Mouse (Mus musculus) large intestine, adult 2 months (tissue): Measurements from ENCODE around the gene Klhdc9. TPM values are rescaled to one million over a fixed set of nuclear protein-coding genes. Genes with fewer than 3 reads are reported as not detected.

Experiments
- DNase-seq: peaks from one replicate; pipeline ENCODE4 v3.0.0-alpha.2; 2012; ENCODE audit warnings: low read depth, low spot score
- WGBS: fragments of 180-500 bp; shearing (Covaris S2); methylation state at CpG from one replicate; pipeline ENCODE4 v1.1.7; 2018; 5-methylcytosine and 5-hydroxymethylcytosine counted together
- polyA plus RNA-seq: library from polyadenylated mRNA; depleted of rRNA; stranded (reverse); fragments of >200 nt; gene quantifications from 2 replicates; pipeline ENCODE4 v1.2.3, GENCODE M21; 2012; rRNA removed

Gene Klhdc9
- polyA plus RNA-seq, result 0.14 and 0.18 TPM in 2 replicates

DNA sequence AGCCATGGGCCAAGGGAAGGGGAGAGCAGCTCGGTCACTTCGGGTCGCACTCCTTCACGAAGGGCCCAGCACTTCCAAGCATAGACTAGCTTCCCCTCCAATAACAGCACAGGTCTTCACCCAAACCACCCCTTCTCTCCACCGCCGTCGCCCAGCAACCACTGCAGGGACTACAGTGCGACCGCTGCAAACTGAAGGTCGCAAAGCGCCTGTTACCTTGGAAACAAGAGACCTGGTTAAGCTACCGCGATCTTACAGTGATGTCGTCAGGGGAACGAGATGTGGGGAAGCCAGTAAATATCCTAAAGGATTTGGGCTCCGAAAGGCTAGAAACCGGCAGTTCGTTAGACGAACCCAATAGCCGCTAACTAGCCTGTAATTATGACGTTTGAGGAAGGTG is at the start of gene Klhdc9:
TSS of gene Klhdc9 (minus strand) at position 143 of the 400 bp plus-strand sequence.
- DNase-seq, result no peak
- 2% methylated on average over 21 of the region's 21 CpGs for WGBS

- no peak for DNase-seq
Measured at GRCm38 (mm10) chr1:171410231-171410630, 49.6 kb upstream of the Klhdc9 start.

GRCm38 (mm10) chr1:171407263-171407662 is 46.7 kb upstream of the Klhdc9 start:
- WGBS, result 73% methylated on average over 5 of the region's 5 CpGs
- no peak for DNase-seq

More at GRCm38 (mm10) chr1:171410231-171410630, 49.6 kb upstream of the Klhdc9 start:
- WGBS, result 98% methylated on average over 1 of the region's 1 CpGs

GRCm38 (mm10) chr1:171402991-171403390 is 42.4 kb upstream of the Klhdc9 start:
- no peak for DNase-seq
- 81% methylated on average over 9 of the region's 9 CpGs for WGBS

DNA sequence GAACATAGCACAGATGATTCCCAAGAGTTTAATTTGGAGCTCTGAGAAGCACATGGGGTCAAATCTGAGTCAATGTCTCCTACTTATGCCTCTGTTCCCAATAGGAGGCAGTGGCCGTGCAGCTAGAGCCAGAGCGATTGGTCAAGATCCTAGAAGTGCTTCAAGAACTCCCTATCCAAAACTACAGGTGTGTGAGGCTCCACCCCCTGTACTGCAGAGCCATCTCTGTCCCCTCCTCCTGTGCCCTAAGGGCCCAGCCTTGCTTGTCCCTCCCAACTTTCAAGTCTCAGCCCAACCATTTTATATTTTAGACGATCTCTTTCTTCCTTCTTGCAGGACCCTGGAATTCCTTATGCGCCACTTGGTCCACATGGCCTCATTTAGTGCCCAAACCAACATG is 41.2 kb upstream of the Klhdc9 start:
- WGBS, result 84% methylated on average over 4 of the region's 4 CpGs
- no peak for DNase-seq

DNA sequence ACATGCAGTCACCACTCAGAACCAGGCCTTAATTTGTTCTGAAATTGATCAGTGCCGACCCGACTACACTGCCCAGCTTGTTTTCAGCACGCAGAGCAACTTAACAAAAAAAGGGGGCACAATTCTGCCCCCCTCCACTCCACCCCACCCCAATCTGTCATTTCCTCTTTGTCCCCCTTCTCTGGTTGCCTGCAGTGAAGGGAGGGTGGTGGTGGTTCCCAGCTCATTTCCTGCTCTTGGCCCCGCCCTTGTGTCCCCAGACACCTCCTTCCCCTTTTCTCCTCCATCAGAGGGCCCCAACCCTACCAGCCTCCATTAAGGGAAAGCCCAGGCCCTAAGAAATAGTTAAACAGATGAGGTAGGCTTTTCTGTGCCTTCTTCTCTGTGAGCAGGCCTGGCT is 29.5 kb upstream of the Klhdc9 start:
- WGBS, result 54% methylated on average over 4 of the region's 4 CpGs
- no peak for DNase-seq

DNA sequence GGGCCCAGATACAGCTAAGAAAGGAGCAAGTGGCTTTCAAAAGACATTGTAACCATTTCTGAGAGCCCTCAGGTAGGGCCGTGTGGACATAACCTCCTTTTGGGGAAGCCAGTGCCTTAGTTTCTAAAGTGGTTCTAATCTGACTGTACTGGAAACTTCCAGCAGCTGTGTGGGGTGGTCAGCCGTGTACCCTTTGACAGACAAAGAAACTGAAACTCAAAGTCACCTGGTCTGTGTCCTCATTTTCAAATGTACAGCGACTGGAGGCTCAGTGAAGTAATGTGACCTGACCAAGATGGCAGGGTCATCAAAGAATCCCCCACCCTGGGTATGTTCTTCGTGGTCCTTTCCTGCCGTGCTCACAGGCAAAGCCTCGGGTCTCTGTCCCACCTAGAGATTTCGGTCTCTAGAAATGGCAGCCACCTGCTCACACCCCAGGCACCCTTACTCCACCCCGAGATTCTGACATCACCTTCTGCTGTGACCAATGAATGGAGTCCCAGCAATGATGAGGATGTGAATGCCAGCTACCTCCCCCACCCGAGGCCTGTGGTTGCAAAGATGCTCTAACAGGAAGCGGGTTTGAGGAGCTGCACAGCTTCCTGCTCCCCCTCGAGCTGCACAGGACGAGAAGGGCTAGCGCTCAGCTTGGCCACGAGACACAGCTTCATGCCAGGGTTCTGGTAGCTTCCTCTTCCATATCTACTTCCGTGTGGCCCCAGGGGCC is 27.9 kb upstream of the Klhdc9 start, which contains the start of gene Arhgap30:
TSS of gene Arhgap30 (plus strand) at position 579 of the 727 bp plus-strand sequence.
- WGBS, result 77% methylated on average over 15 of the region's 15 CpGs
- DNase-seq, result no peak

- no peak for DNase-seq
- WGBS, result 66% methylated on average over 6 of the region's 6 CpGs
Measured at GRCm38 (mm10) chr1:171387099-171387498, 26.5 kb upstream of the Klhdc9 start.

DNA sequence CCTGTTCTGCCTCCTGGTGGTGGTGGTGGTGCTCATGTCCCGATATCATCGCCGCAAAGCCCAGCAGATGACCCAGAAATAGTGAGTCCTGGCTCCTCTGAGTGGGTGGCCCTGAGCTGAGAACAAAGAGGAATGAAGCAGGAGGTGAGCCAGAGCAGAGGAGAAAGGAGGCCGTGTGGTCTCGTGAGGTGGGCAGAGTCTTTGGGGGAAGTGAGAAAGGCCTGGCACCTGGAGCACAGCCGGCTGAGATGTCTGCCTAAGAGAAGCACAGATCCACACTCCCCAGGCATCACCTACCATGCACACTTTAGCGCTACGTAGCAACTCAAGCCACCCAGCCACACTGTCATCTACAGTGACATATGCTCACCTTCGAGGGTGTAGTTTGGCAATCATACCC is 24.6 kb upstream of the Klhdc9 start:
- 83% methylated on average over 9 of the region's 9 CpGs for WGBS
- no peak for DNase-seq

GRCm38 (mm10) chr1:171384361-171384760 is 23.8 kb upstream of the Klhdc9 start:
- DNase-seq, result no peak
- WGBS, result 65% methylated on average over 9 of the region's 9 CpGs

DNA sequence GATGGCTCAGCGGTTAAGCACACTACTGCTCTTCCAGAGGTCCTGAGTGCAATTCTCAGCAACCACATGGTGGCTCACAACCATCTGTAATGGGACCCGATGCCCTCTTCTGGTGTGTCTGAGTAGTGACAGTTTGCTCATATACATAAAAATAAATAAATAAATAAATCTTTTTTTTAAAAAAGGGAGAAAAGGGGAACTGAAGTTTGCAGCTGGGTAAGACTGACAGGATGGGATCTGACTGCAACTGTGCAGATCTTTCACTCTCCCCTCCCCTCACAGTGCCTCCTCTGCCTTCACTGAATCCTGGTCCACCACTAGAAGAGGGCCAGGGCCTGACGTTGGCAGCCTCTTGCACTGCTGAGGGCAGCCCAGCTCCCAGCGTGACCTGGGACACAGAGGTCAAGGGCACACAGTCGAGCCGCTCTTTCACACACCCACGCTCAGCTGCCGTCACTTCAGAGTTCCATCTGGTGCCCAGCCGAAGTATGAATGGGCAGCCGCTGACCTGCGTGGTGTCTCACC is 21.6 kb upstream of the Klhdc9 start:
- no peak for DNase-seq
- WGBS, result 84% methylated on average over 11 of the region's 11 CpGs

GRCm38 (mm10) chr1:171379935-171380599 is 19.5 kb upstream of the Klhdc9 start:
- 33% methylated on average over 31 of the region's 31 CpGs for WGBS
- no peak for DNase-seq

DNA sequence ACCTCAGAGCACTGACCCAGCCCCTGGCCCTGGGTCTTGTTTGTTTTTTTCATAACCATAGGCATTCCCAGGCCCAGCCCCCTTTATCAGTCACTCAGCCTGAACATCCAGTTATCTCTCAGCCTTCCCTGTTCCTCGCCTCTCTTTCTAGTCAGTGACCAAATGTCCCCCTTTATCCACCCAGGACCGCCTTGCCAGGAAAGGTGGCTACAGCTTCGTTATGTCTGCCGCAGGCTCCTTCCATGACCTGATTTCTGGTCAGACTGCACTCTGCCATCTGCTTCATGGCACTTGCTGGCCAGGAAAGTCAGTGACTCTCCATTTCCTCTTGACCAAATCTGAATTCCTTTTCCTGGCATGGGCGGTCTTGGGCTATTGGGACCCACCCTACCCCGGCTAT is 17.7 kb upstream of the Klhdc9 start:
- DNase-seq, result no peak
- WGBS, result 88% methylated on average over 6 of the region's 6 CpGs

DNA sequence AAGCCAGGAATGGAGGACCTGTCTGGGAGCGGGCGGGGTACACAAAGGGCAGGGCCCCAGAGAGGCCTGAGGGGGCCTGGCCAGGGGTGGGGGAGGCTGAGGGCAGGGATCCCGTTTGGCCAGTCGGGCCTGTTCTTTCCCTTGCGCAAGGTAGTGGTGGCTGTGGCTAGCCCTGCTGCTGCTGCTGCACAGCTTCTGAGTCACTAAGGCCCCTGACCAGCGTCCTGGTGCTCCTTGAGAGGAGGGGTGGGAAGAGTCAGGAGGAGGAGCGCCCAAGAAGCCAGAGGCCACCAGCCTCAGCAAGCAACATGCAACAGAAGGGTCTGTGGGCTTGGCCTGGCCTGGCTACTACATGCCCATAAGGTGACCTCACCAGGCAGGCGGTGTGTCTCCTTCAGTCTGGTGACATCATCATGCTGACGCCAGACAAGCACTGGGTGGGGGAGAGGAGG is 15.1 kb upstream of the Klhdc9 start:
- WGBS, result 19% methylated on average over 9 of the region's 9 CpGs
- no peak for DNase-seq

DNA sequence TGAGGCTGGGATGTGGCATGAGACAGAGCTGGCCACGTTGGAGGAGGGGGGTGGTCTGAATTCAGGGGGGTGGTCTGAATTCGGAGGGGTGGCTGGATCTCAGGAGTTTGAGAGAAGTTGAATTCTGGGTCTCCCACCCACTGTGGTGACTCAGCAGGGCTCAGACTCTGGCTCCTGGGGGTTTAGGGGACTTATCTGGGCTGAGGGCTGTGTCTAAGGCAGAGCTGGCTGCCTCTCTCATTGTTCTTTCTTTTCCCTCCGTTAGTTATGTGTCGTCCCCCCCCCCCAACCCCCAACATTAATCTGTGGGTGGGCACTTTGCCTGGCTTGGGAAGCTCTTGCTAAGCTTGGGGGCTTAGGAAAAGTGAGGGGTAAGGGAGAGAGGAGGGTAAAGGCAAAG is 13.3 kb upstream of the Klhdc9 start:
- WGBS, result 33% methylated on average over 4 of the region's 4 CpGs
- no peak for DNase-seq

DNA sequence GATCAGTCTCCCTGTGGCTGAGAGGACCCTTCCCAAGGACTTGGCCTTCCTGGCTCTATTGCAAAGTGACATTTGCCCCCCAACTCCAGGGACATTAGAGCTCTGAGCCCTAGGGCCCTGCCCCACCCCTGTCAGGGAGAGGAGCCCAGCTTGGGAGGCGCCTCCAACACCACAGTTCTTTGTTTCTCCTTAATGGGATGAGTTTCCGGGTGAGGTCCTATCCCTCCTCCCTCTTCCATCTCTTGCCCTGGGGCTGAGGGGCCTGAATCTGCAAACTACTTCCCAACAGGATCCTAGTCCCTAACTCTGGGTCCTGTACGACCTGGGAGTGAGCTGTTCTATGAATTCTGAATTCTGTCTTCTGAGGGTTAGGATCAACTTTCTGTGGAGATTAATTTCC is 12.3 kb upstream of the Klhdc9 start:
- DNase-seq, result no peak
- WGBS, result 60% methylated on average over 3 of the region's 3 CpGs

GRCm38 (mm10) chr1:171369845-171370556 is 9.4 kb upstream of the Klhdc9 start, which contains the start of gene Nectin4:
Nectin4 (plus strand) TSS chr1:171370099.
- no peak for DNase-seq
- WGBS, result 19% methylated on average over 20 of the region's 20 CpGs

DNA sequence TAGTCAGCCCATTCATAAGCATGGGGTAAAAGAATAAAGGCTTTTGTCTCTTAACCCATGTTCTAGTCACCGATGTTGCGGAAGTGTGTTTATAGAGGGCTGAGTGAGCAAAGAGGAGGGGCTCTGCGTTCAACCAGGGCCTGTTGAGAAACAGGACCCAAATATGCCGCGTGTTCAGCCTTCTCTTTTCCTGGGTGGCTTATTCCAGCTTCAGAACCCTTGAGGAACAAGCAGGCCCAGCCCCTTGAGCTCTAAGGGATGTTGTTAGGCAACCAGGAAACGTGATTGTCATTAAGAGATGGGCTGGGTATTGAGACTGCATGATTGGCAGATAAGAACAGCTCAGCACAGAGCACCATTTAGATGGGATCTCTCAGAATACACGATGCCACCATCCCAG is 5.3 kb upstream of the Klhdc9 start:
- no peak for DNase-seq
- 40% methylated on average over 7 of the region's 7 CpGs for WGBS

GRCm38 (mm10) chr1:171361106-171362103 is 807 bp upstream of the Klhdc9 start:
- 34% methylated on average over 16 of the region's 16 CpGs for WGBS
- peak; percentile 77 for DNase-seq
